7 mouse cellular contexts compared by ENCODE assay signal in genomic region chr12:36156637-36157303, GRCm38 (mm10). TPM values are rescaled to one million over a fixed set of nuclear protein-coding genes. Genes with fewer than 3 reads are reported as not detected.
DNase-seq lines count a peak whose midpoint lies in the region; ATAC-seq and TF ChIP-seq lines count a peak whose summit lies in the region.

Gene Ankmy2 (plus strand): TSS chr12:36157114.

- H3K9me3 ChIP-seq in intestine, embryonic 16.5 days (ENCODE audit: control insufficient read depth, low read length) = no peaks in the 10 kb centered on the region
- H3K9me3 ChIP-seq in midbrain, embryonic 12.5 days = no peaks in the 10 kb centered on the region

- peak; percentile 97 for ATAC-seq in intestine, embryonic 16.5 days
- ATAC-seq in midbrain, embryonic 12.5 days (ENCODE audit: low FRiP score, low read depth) = peak; percentile 98

- intact Hi-C loops in left cerebral cortex, postnatal 4 days (cut with DNase I) = no loop called here

- no peak for TF ChIP-seq CTCF in small intestine, adult 2 months (IDR thresholded peaks at IDR 0.05; ENCODE audit: extremely low read depth, insufficient read length, insufficient replicate concordance, low read depth, low read length)

- peak within 1 kb of the TSS; percentile 90 for H3K4me3 ChIP-seq in intestine, embryonic 16.5 days (ENCODE audit: low read length)
- peak within 1 kb of the TSS; percentile 91 for H3K4me3 ChIP-seq in midbrain, embryonic 12.5 days
- H3K4me3 ChIP-seq in small intestine, adult 2 months (ENCODE audit: low read depth, low read length) = peak within 1 kb of the TSS; percentile 97

- TF ChIP-seq POLR2A in small intestine, adult 2 months (IDR thresholded peaks at IDR 0.05; ENCODE audit: low read depth, low read length) = peak; percentile 97

- H3K36me3 ChIP-seq in intestine, embryonic 16.5 days (ENCODE audit: control insufficient read depth, insufficient read depth, low read length) = no peaks in the 10 kb centered on the region
- H3K36me3 ChIP-seq in midbrain, embryonic 12.5 days = no peaks in the 10 kb centered on the region
- H3K36me3 ChIP-seq in small intestine, adult 2 months (ENCODE audit: control insufficient read depth, insufficient read depth, low read length) = no peaks in the 10 kb centered on the region

- H3K27me3 ChIP-seq in intestine, embryonic 16.5 days (replicated peaks; ENCODE audit: control insufficient read depth, insufficient read depth, low read length) = no peaks in the 10 kb centered on the region
- H3K27me3 ChIP-seq in midbrain, embryonic 12.5 days = no peaks in the 10 kb centered on the region
- no peaks in the 10 kb centered on the region for H3K27me3 ChIP-seq in small intestine, adult 2 months (ENCODE audit: control insufficient read depth, insufficient read depth, low read length)

- H3K27ac ChIP-seq in intestine, embryonic 16.5 days (ENCODE audit: low read length) = peak within 1 kb of the TSS; percentile 96
- H3K27ac ChIP-seq in midbrain, embryonic 12.5 days (replicated peaks) = peak within 1 kb of the TSS; percentile 82
- peak within 1 kb of the TSS; percentile 90 for H3K27ac ChIP-seq in small intestine, adult 2 months (ENCODE audit: insufficient read depth, low read depth, low read length)

- DNase-seq in adrenal gland, adult 8-10 months = peak; percentile 84
- peak; percentile 97 for DNase-seq in embryo, embryonic 9.5 days (ENCODE audit: extremely low spot score)
- DNase-seq in gastrocnemius, postnatal 4 days (ENCODE audit: low spot score in 2 of 2) = peak; percentile 82 to 92
- DNase-seq in left cerebral cortex, postnatal 4 days = peak; percentile 97

- peak within 1 kb of the TSS; percentile 82 for H3K4me2 ChIP-seq in intestine, embryonic 16.5 days (ENCODE audit: low read depth, low read length)
- peak within 1 kb of the TSS; percentile 78 for H3K4me2 ChIP-seq in midbrain, embryonic 12.5 days (replicated peaks)

- H3K9ac ChIP-seq in intestine, embryonic 16.5 days (ENCODE audit: low read depth, low read length) = peak within 1 kb of the TSS; percentile 78
- H3K9ac ChIP-seq in midbrain, embryonic 12.5 days (replicated peaks) = peak within 1 kb of the TSS; percentile 82

- H3K4me1 ChIP-seq in intestine, embryonic 16.5 days (ENCODE audit: control insufficient read depth, insufficient read depth, low read length) = peaks cover 20% of the 10 kb centered on the region
- peaks cover 22% of the 10 kb centered on the region for H3K4me1 ChIP-seq in midbrain, embryonic 12.5 days
- peaks cover 5% of the 10 kb centered on the region; the same call in 1 of the 2 replicates for H3K4me1 ChIP-seq in small intestine, adult 2 months (ENCODE audit: control insufficient read depth, insufficient read depth, insufficient read length, low read length)

- under 1% methylated on average over 42 of the region's 42 CpGs for WGBS in intestine, embryonic 16.5 days
- under 1% methylated on average over 42 of the region's 42 CpGs for WGBS in midbrain, embryonic 12.5 days
- WGBS in small intestine, adult 2 months = under 1% methylated on average over 42 of the region's 42 CpGs

RNA-seq across cellular contexts. Expression of gene Ankmy2, which starts in this region (rescaled TPM):
- 10 to 100 TPM; 35.8 to 41.7 (median 38.3) TPM for total RNA-seq in adrenal gland, adult 8-10 months (2022)
- 10 to 100 TPM; 20.5 to 21.7 TPM for total RNA-seq in gastrocnemius, postnatal 4 days (2021)
- polyA plus RNA-seq in intestine, embryonic 16.5 days (2015; fragmentation: Nextera tagmentation; extraction: Ambion mirVana) = 36.6 and 37.0 TPM in 2 replicates
- total RNA-seq in left cerebral cortex, postnatal 4 days (2021) = 10 to 100 TPM; 61.8 to 63.7 TPM
- polyA plus RNA-seq in midbrain, embryonic 12.5 days (2016; fragmentation: Nextera tagmentation; extraction: Ambion mirVana) = 33.2 and 33.8 TPM in 2 replicates
- 3.4 and 5.5 TPM in 2 replicates for polyA plus RNA-seq in small intestine, adult 2 months (2012; rRNA removed)

Comparison
In these comparisons a context has a peak if more than half of its experiments do, and no peak if none do; other contexts are left out.
1. Peak in every context shown above with its lines: DNase-seq, ATAC-seq, H3K4me3 ChIP-seq and H3K27ac ChIP-seq.